Mouse (Mus musculus): ENCODE results near the gene Togaram2. TPM values are rescaled to one million over a fixed set of nuclear protein-coding genes. Genes with fewer than 3 reads are reported as not detected.
"Not testable (repeated sequence)": the region's sequence is repeated elsewhere in the genome, so short reads cannot be mapped to it uniquely, and the experiment has no call there.

Gene Togaram2
- total RNA-seq (2022), result 1 to 10 TPM; 1.4 to 2.4 (median 2.1) TPM

GRCm38 (mm10) chr17:71673092-71673491 is at the start of gene Togaram2:
Togaram2 (plus strand) TSS chr17:71673261.
- no peak for DNase-seq (ENCODE audit: low spot score in 2 of 2)

- DNase-seq (ENCODE audit: low spot score in 2 of 2), result no peak
Measured at GRCm38 (mm10) chr17:71631806-71632205, 41.3 kb upstream of the Togaram2 start.

GRCm38 (mm10) chr17:71633350-71633749 is 39.7 kb upstream of the Togaram2 start:
- no peak for DNase-seq (ENCODE audit: low spot score in 2 of 2)

GRCm38 (mm10) chr17:71636786-71637185 is 36.3 kb upstream of the Togaram2 start:
- DNase-seq (ENCODE audit: low spot score in 2 of 2), result no peak

GRCm38 (mm10) chr17:71637750-71638265 is 35.3 kb upstream of the Togaram2 start:
- no peak for DNase-seq (ENCODE audit: low spot score in 2 of 2)

- not testable (repeated sequence) for DNase-seq (ENCODE audit: low spot score in 2 of 2)
Measured at GRCm38 (mm10) chr17:71639056-71639455, 34.0 kb upstream of the Togaram2 start.

GRCm38 (mm10) chr17:71640421-71641085 is 32.5 kb upstream of the Togaram2 start:
- DNase-seq (ENCODE audit: low spot score in 2 of 2), result no peak

- DNase-seq (ENCODE audit: low spot score in 2 of 2), result no peak
Measured at GRCm38 (mm10) chr17:71642190-71642589, 30.9 kb upstream of the Togaram2 start.

- DNase-seq (ENCODE audit: low spot score in 2 of 2), result no peak
Measured at GRCm38 (mm10) chr17:71650011-71650410, 23.1 kb upstream of the Togaram2 start.

GRCm38 (mm10) chr17:71652495-71652894 is 20.6 kb upstream of the Togaram2 start:
- no peak for DNase-seq (ENCODE audit: low spot score in 2 of 2)

GRCm38 (mm10) chr17:71652934-71653333 is 20.1 kb upstream of the Togaram2 start:
- no peak for DNase-seq (ENCODE audit: low spot score in 2 of 2)

GRCm38 (mm10) chr17:71657521-71657920 is 15.5 kb upstream of the Togaram2 start:
- DNase-seq (ENCODE audit: low spot score in 2 of 2), result no peak

GRCm38 (mm10) chr17:71658666-71659065 is 14.4 kb upstream of the Togaram2 start:
- no peak for DNase-seq (ENCODE audit: low spot score in 2 of 2)

GRCm38 (mm10) chr17:71660390-71660789 is 12.7 kb upstream of the Togaram2 start:
- DNase-seq (ENCODE audit: low spot score in 2 of 2), result no peak

GRCm38 (mm10) chr17:71662751-71663250 is 10.3 kb upstream of the Togaram2 start:
- peak; percentile 43 to 47 for DNase-seq (ENCODE audit: low spot score in 2 of 2)

- DNase-seq (ENCODE audit: low spot score in 2 of 2), result no peak
Measured at GRCm38 (mm10) chr17:71663491-71663890, 9.6 kb upstream of the Togaram2 start.

- DNase-seq (ENCODE audit: low spot score in 2 of 2), result no peak
Measured at GRCm38 (mm10) chr17:71664172-71664571, 8.9 kb upstream of the Togaram2 start.

- no peak for DNase-seq (ENCODE audit: low spot score in 2 of 2)
Measured at GRCm38 (mm10) chr17:71665201-71665600, 7.9 kb upstream of the Togaram2 start.

GRCm38 (mm10) chr17:71669511-71669910 is 3.5 kb upstream of the Togaram2 start:
- no peak for DNase-seq (ENCODE audit: low spot score in 2 of 2)

- DNase-seq (ENCODE audit: low spot score in 2 of 2), result no peak
Measured at GRCm38 (mm10) chr17:71671840-71672546, 1.1 kb upstream of the Togaram2 start.

- no peak for DNase-seq (ENCODE audit: low spot score in 2 of 2)
Measured at GRCm38 (mm10) chr17:71673936-71674335, 875 bp downstream of the Togaram2 start.

- DNase-seq (ENCODE audit: low spot score in 2 of 2), result no peak
Measured at GRCm38 (mm10) chr17:71674886-71675285, 1.8 kb downstream of the Togaram2 start.

Data from gastrocnemius, adult 8-10 months (tissue).